29 mouse cellular contexts compared by ENCODE assay signal in the genomic region with DNA sequence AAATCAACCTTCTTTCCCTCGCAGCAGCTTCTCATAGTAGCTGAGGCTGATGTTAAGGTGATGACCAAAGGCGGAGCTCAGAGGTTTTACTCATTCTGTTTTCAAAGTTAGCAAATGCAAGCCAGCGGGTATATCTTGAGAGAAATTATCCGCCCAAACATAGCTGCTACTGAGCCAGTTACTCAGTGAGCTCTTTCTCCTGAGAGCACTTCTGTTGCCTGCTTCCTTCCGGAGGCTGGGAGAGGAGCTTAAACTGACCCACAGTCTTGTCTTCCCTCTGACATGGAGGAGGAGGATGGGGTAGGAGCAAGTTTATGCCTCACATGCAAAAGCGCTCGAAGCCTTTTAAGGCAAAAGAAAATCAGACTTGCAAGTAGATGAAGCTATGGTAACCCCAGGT.
A peak's percentile ranks its signal among the peaks of the same experiment; 100 is the strongest.
DNase-seq lines count a peak whose midpoint lies in the region; ATAC-seq and TF ChIP-seq lines count a peak whose summit lies in the region.
"Had no signal": no experiment of that assay in that cellular context is flagged by ENCODE, and none has a peak within 500 bp of the region (broad histone marks: within the 10 kb centered on the region; RNA-seq: fewer than 3 reads in every experiment).

No protein-coding gene starts in this region.

- TF ChIP-seq CTCF in forebrain, postnatal 0 days (IDR thresholded peaks at IDR 0.05; ENCODE audit: low read depth): no peak
- TF ChIP-seq CTCF in left cerebral cortex, adult 2 months (IDR thresholded peaks at IDR 0.05): no peak

- H3K4me3 ChIP-seq in forebrain, postnatal 0 days (ENCODE audit: low read depth, low read length): no peak overlapping the region
- no peak overlapping the region for H3K4me3 ChIP-seq in forebrain, embryonic 14.5 days (ENCODE audit: low read depth, low read length)
- H3K4me3 ChIP-seq in hindbrain, embryonic 15.5 days: no peak overlapping the region
- H3K4me3 ChIP-seq in hindbrain, embryonic 12.5 days: no peak overlapping the region
- no peak overlapping the region for H3K4me3 ChIP-seq in left cerebral cortex, adult 2 months
- H3K4me3 ChIP-seq: embryonic facial prominence, embryonic 13.5 days; forebrain, embryonic 12.5 days; heart, adult 2 months; heart, embryonic 12.5 days; intestine, embryonic 15.5 days; limb, embryonic 10.5 days; limb, embryonic 15.5 days; liver, embryonic 13.5 days; megakaryocyte, embryonic 14.5 days; midbrain, embryonic 12.5 days; myocyte; neural tube, embryonic 13.5 days had no signal

- no peak overlapping the region for H3K4me2 ChIP-seq in forebrain, postnatal 0 days (ENCODE audit: low read depth)
- H3K4me2 ChIP-seq in forebrain, embryonic 14.5 days (ENCODE audit: low read length): no peak overlapping the region
- no peak overlapping the region for H3K4me2 ChIP-seq in hindbrain, embryonic 15.5 days
- H3K4me2 ChIP-seq in hindbrain, embryonic 12.5 days (replicated peaks): no peak overlapping the region
- H3K4me2 ChIP-seq: embryonic facial prominence, embryonic 13.5 days; forebrain, embryonic 12.5 days; heart, embryonic 12.5 days; intestine, embryonic 15.5 days; limb, embryonic 15.5 days; liver, embryonic 13.5 days; midbrain, embryonic 12.5 days; neural tube, embryonic 13.5 days had no signal

- peak; percentile 7 for ATAC-seq in forebrain, postnatal 0 days
- ATAC-seq in forebrain, embryonic 14.5 days: no peak
- ATAC-seq in hindbrain, embryonic 15.5 days (ENCODE audit: low FRiP score, low read depth): no peak
- ATAC-seq in hindbrain, embryonic 12.5 days (ENCODE audit: low FRiP score): no peak
- ATAC-seq: intestine, embryonic 15.5 days; lung, postnatal 0 days; Patski had no signal

- H3K9ac ChIP-seq in forebrain, postnatal 0 days: no peak overlapping the region
- no peak overlapping the region for H3K9ac ChIP-seq in forebrain, embryonic 14.5 days (ENCODE audit: low read length)
- no peak overlapping the region for H3K9ac ChIP-seq in hindbrain, embryonic 15.5 days
- H3K9ac ChIP-seq in hindbrain, embryonic 12.5 days: no peak overlapping the region
- H3K9ac ChIP-seq: embryonic facial prominence, embryonic 13.5 days; forebrain, embryonic 12.5 days; heart, embryonic 12.5 days; intestine, embryonic 15.5 days; limb, embryonic 15.5 days; liver, embryonic 13.5 days; midbrain, embryonic 12.5 days; neural tube, embryonic 13.5 days had no signal

- H3K27ac ChIP-seq in forebrain, postnatal 0 days (ENCODE audit: low read depth, low read length): no peak overlapping the region
- no peak overlapping the region for H3K27ac ChIP-seq in forebrain, embryonic 14.5 days (ENCODE audit: low read depth, low read length)
- peak overlapping the region; percentile 7; the same call in 1 of the 2 replicates for H3K27ac ChIP-seq in hindbrain, embryonic 15.5 days (replicated peaks)
- H3K27ac ChIP-seq in hindbrain, embryonic 12.5 days: no peak overlapping the region
- H3K27ac ChIP-seq in left cerebral cortex, adult 2 months: peak overlapping the region; percentile 60
- H3K27ac ChIP-seq: embryonic facial prominence, embryonic 13.5 days; forebrain, embryonic 12.5 days; heart, adult 2 months; intestine, embryonic 15.5 days; limb, embryonic 10.5 days; limb, embryonic 15.5 days; liver, embryonic 13.5 days; midbrain, embryonic 12.5 days; neural tube, embryonic 13.5 days had no signal

- no peaks in the 10 kb centered on the region for H3K27me3 ChIP-seq in forebrain, postnatal 0 days (ENCODE audit: insufficient read depth, low read length)
- H3K27me3 ChIP-seq in forebrain, embryonic 14.5 days (replicated peaks; ENCODE audit: control insufficient read depth, insufficient read depth, low read length): no peaks in the 10 kb centered on the region
- no peaks in the 10 kb centered on the region for H3K27me3 ChIP-seq in hindbrain, embryonic 15.5 days
- no peaks in the 10 kb centered on the region for H3K27me3 ChIP-seq in hindbrain, embryonic 12.5 days
- H3K27me3 ChIP-seq: embryonic facial prominence, embryonic 13.5 days; forebrain, embryonic 12.5 days; heart, embryonic 12.5 days; intestine, embryonic 15.5 days; limb, embryonic 15.5 days; liver, embryonic 13.5 days; megakaryocyte, embryonic 14.5 days; midbrain, embryonic 12.5 days; neural tube, embryonic 13.5 days; Patski had no signal

- WGBS in forebrain, postnatal 0 days: 81% methylated on average over 7 of the region's 7 CpGs
- WGBS in forebrain, embryonic 14.5 days: 94% methylated on average over 7 of the region's 7 CpGs
- 90% methylated on average over 7 of the region's 7 CpGs for WGBS in hindbrain, embryonic 15.5 days
- 91% methylated on average over 7 of the region's 7 CpGs for WGBS in hindbrain, embryonic 12.5 days

- H3K9me3 ChIP-seq in forebrain, postnatal 0 days (ENCODE audit: low read length): no peaks in the 10 kb centered on the region
- H3K9me3 ChIP-seq in forebrain, embryonic 14.5 days (replicated peaks; ENCODE audit: control insufficient read depth, low read length): no peaks in the 10 kb centered on the region
- H3K9me3 ChIP-seq in hindbrain, embryonic 15.5 days: no peaks in the 10 kb centered on the region
- no peaks in the 10 kb centered on the region for H3K9me3 ChIP-seq in hindbrain, embryonic 12.5 days (replicated peaks)
- H3K9me3 ChIP-seq: embryonic facial prominence, embryonic 13.5 days; forebrain, embryonic 12.5 days; heart, embryonic 12.5 days; intestine, embryonic 15.5 days; limb, embryonic 10.5 days; limb, embryonic 15.5 days; liver, embryonic 13.5 days; midbrain, embryonic 12.5 days; neural tube, embryonic 13.5 days had no signal

- no peaks in the 10 kb centered on the region for H3K36me3 ChIP-seq in forebrain, postnatal 0 days (ENCODE audit: insufficient read depth)
- no peaks in the 10 kb centered on the region for H3K36me3 ChIP-seq in forebrain, embryonic 14.5 days (ENCODE audit: control insufficient read depth, insufficient read depth, low read length)
- H3K36me3 ChIP-seq in hindbrain, embryonic 15.5 days: no peaks in the 10 kb centered on the region
- H3K36me3 ChIP-seq in hindbrain, embryonic 12.5 days: no peaks in the 10 kb centered on the region
- H3K36me3 ChIP-seq: embryonic facial prominence, embryonic 13.5 days; forebrain, embryonic 12.5 days; heart, embryonic 12.5 days; intestine, embryonic 15.5 days; limb, embryonic 10.5 days; limb, embryonic 15.5 days; liver, embryonic 13.5 days; midbrain, embryonic 12.5 days; neural tube, embryonic 13.5 days had no signal

- H3K4me1 ChIP-seq in forebrain, postnatal 0 days (ENCODE audit: insufficient read depth): no peaks in the 10 kb centered on the region
- H3K4me1 ChIP-seq in forebrain, embryonic 14.5 days (ENCODE audit: control insufficient read depth, insufficient read depth, low read length): no peaks in the 10 kb centered on the region
- H3K4me1 ChIP-seq in hindbrain, embryonic 15.5 days (replicated peaks): no peaks in the 10 kb centered on the region; the same call in 1 of the 2 replicates
- H3K4me1 ChIP-seq in hindbrain, embryonic 12.5 days: no peaks in the 10 kb centered on the region
- H3K4me1 ChIP-seq: embryonic facial prominence, embryonic 13.5 days; forebrain, embryonic 12.5 days; heart, embryonic 12.5 days; intestine, embryonic 15.5 days; limb, embryonic 10.5 days; limb, embryonic 15.5 days; liver, embryonic 13.5 days; megakaryocyte, embryonic 14.5 days; midbrain, embryonic 12.5 days; neural tube, embryonic 13.5 days had no signal

- intact Hi-C loops in left cerebral cortex, adult 2 months (cut with DNase I): no loop called here

- DNase-seq in forebrain, postnatal 0 days: no peak
- DNase-seq in forebrain, embryonic 14.5 days (ENCODE audit: low spot score): no peak
- DNase-seq in left cerebral cortex, adult 2 months (ENCODE audit: extremely low spot score in 1 of 2, low spot score in 2 of 2): no peak
- DNase-seq in left cerebral cortex, adult 8-10 months (ENCODE audit: low spot score in 2 of 2): no peak
- peak; percentile 52 for DNase-seq in brain, adult 2 months (ENCODE audit: low read depth, low spot score)
- DNase-seq in gastrocnemius, adult 8-10 months (ENCODE audit: low spot score in 2 of 2): no peak
- DNase-seq: cerebellum, adult 11-12 months; cerebellum, adult 9-11 months; gastrocnemius, postnatal 36 days; kidney, postnatal 36 days; liver, embryonic 13.5 days; lung, adult 18-20 months; lung, postnatal 4 days; thymus, postnatal 4 days had no signal

Comparison
In these comparisons a context has a peak if more than half of its experiments do, and no peak if none do; other contexts are left out.
1. H3K27ac ChIP-seq: peak in hindbrain, embryonic 15.5 days (single experiment) and left cerebral cortex, adult 2 months (single experiment); none in forebrain, postnatal 0 days (single experiment), forebrain, embryonic 14.5 days (single experiment) and hindbrain, embryonic 12.5 days (single experiment).